20 mouse cellular contexts compared by ENCODE assay signal in the genomic region with DNA sequence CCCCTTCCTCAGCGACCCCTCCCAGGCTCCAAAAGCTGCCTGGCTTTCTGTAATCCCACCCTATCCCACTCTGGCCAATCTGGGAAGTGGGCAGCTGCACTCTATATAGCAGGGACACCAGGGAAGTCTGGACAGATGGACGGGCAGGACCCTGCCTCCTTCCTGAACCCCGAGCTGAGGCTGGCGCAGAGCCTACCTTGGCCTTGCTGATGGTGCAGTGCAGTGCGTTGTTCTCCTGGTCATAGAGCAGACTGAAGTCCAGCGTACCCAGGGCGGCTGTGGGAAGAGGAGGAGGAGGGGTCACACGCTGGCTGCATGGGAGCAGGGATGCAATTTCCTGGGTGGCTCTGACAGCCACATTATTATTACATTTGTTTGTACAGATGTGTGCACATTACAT. TPM values are rescaled to one million over a fixed set of nuclear protein-coding genes. Genes with fewer than 3 reads are reported as not detected.
"Had no signal": no experiment of that assay in that cellular context is flagged by ENCODE, and none has a peak within 500 bp of the region (broad histone marks: within the 10 kb centered on the region; RNA-seq: fewer than 3 reads in every experiment).

No protein-coding gene starts in this region.

- ATAC-seq: hindbrain, postnatal 0 days; inflammation-experienced regulatory T-cells, adult 6 months had no signal

- H3K27ac ChIP-seq: hindbrain, embryonic 14.5 days; hindbrain, postnatal 0 days; layer of hippocampus, adult 2 months; left cerebral cortex, adult 2 months; liver, embryonic 13.5 days; neural tube, embryonic 12.5 days; neural tube, embryonic 15.5 days; stomach, embryonic 15.5 days had no signal

- H3K9me3 ChIP-seq: liver, embryonic 13.5 days; neural tube, embryonic 12.5 days; neural tube, embryonic 15.5 days; stomach, embryonic 15.5 days had no signal

- DNase-seq: layer of hippocampus, postnatal 36 days; liver, embryonic 13.5 days; lung, adult 2 months; lung, postnatal 14 days; lung, postnatal 4 days; midbrain, embryonic 14.5 days; right cerebral cortex, adult 18-20 months; right cerebral cortex, postnatal 25 days; spleen, adult 18-20 months; thymus, adult 18-20 months; thymus, postnatal 36 days had no signal

- H3K4me3 ChIP-seq: layer of hippocampus, adult 2 months; left cerebral cortex, adult 2 months; liver, embryonic 13.5 days; neural tube, embryonic 12.5 days; neural tube, embryonic 15.5 days; stomach, embryonic 15.5 days had no signal

- H3K36me3 ChIP-seq: liver, embryonic 13.5 days; neural tube, embryonic 12.5 days; neural tube, embryonic 15.5 days; stomach, embryonic 15.5 days had no signal

- H3K9ac ChIP-seq: hindbrain, embryonic 14.5 days; liver, embryonic 13.5 days; neural tube, embryonic 12.5 days; neural tube, embryonic 15.5 days; stomach, embryonic 15.5 days had no signal

- H3K4me1 ChIP-seq: liver, embryonic 13.5 days; neural tube, embryonic 15.5 days; stomach, embryonic 15.5 days had no signal

- H3K4me2 ChIP-seq: hindbrain, embryonic 14.5 days; liver, embryonic 13.5 days; midbrain, embryonic 11.5 days; neural tube, embryonic 12.5 days; neural tube, embryonic 15.5 days; stomach, embryonic 15.5 days had no signal

- H3K27me3 ChIP-seq: neural tube, embryonic 12.5 days; stomach, embryonic 15.5 days had no signal

RNA-seq across cellular contexts. Expression of gene Doc2b, which starts 10.0 kb away (rescaled TPM):
- polyA plus RNA-seq: inflammation-experienced regulatory T-cells, adult 6 months had no signal
